Mouse (Mus musculus) kidney, adult 11 months (tissue): ENCODE results near the gene Bcas3.

Experiments used
- DNase-seq: peaks from one replicate; pipeline ENCODE4 v3.0.0; 2022

The Bcas3 gene

GRCm38 (mm10) chr11:85626846-85627245 lies 273.9 kb downstream of the Bcas3 start:
- DNase-seq = no peak

GRCm38 (mm10) chr11:85627405-85627804 lies 274.4 kb downstream of the Bcas3 start:
- DNase-seq = no peak

- DNase-seq = no peak
Observed at GRCm38 (mm10) chr11:85628303-85629063, 275.5 kb downstream of the Bcas3 start.

- DNase-seq = peak; percentile 54
Observed at GRCm38 (mm10) chr11:85632568-85632981, 279.6 kb downstream of the Bcas3 start.

GRCm38 (mm10) chr11:85638696-85639495 lies 285.9 kb downstream of the Bcas3 start:
- DNase-seq = peak; percentile 37

GRCm38 (mm10) chr11:85640659-85641058 lies 287.7 kb downstream of the Bcas3 start:
- no peak for DNase-seq

GRCm38 (mm10) chr11:85641486-85641885 lies 288.5 kb downstream of the Bcas3 start:
- DNase-seq = no peak

- DNase-seq = no peak
Observed at GRCm38 (mm10) chr11:85642591-85642990, 289.6 kb downstream of the Bcas3 start.

- DNase-seq = no peak
Observed at GRCm38 (mm10) chr11:85643025-85643424, 290.1 kb downstream of the Bcas3 start.

- DNase-seq = no peak
Observed at GRCm38 (mm10) chr11:85643479-85644000, 290.6 kb downstream of the Bcas3 start.

GRCm38 (mm10) chr11:85644027-85644747 lies 291.2 kb downstream of the Bcas3 start:
- DNase-seq = no peak

GRCm38 (mm10) chr11:85644748-85645060 lies 291.7 kb downstream of the Bcas3 start:
- DNase-seq = no peak

GRCm38 (mm10) chr11:85645152-85645835 lies 292.3 kb downstream of the Bcas3 start:
- DNase-seq = peak; percentile 50

- no peak for DNase-seq
Observed at GRCm38 (mm10) chr11:85648893-85649292, 295.9 kb downstream of the Bcas3 start.

- peak; percentile 47 for DNase-seq
Observed at GRCm38 (mm10) chr11:85649373-85649772, 296.4 kb downstream of the Bcas3 start.

- DNase-seq = no peak
Observed at GRCm38 (mm10) chr11:85657471-85657870, 304.5 kb downstream of the Bcas3 start.

- no peak for DNase-seq
Observed at GRCm38 (mm10) chr11:85660304-85660703, 307.3 kb downstream of the Bcas3 start.

GRCm38 (mm10) chr11:85667176-85667575 lies 314.2 kb downstream of the Bcas3 start:
- no peak for DNase-seq

- no peak for DNase-seq
Observed at GRCm38 (mm10) chr11:85667741-85668140, 314.8 kb downstream of the Bcas3 start.

- no peak for DNase-seq
Observed at GRCm38 (mm10) chr11:85672881-85673475, 320.0 kb downstream of the Bcas3 start.

GRCm38 (mm10) chr11:85675244-85675643 lies 322.3 kb downstream of the Bcas3 start:
- no peak for DNase-seq

- no peak for DNase-seq
Observed at GRCm38 (mm10) chr11:85676357-85677004, 323.5 kb downstream of the Bcas3 start.
